Mouse (Mus musculus): ENCODE results near the gene Trim14. TPM values are rescaled to one million over a fixed set of nuclear protein-coding genes. Genes with fewer than 3 reads are reported as not detected.

Trim14 gene
- total RNA-seq, 1 experiment: 0.58 TPM

- no peaks in the 10 kb centered on the region; a peak in 1 of 4 replicates for H3K4me1 ChIP-seq (ENCODE audit: control insufficient read depth in 2 of 2, insufficient read depth in 2 of 2, low read length in 2 of 2, poor library complexity in 1 of 2)
- H3K36me3 ChIP-seq (ENCODE audit: control insufficient read depth, insufficient read depth, low read length, poor library complexity, severe bottlenecking): no peaks in the 10 kb centered on the region
- no peak for DNase-seq (ENCODE audit: low read depth, low spot score)
- no peak overlapping the region for H3K27ac ChIP-seq (ENCODE audit: insufficient read depth, low read depth, low read length, poor library complexity, severe bottlenecking)
- H3K9ac ChIP-seq (ENCODE audit: insufficient read depth, low read depth, low read length, poor library complexity, severe bottlenecking): no peak overlapping the region
- no peak overlapping the region for H3K4me3 ChIP-seq (ENCODE audit: insufficient read depth in 1 of 2, low read depth in 1 of 2, low read length in 2 of 2, poor library complexity in 1 of 2, severe bottlenecking in 1 of 2)
- in situ Hi-C loops (cut with MboI; ENCODE audit: low sequenced_read_pairs in 2 of 2, unreplicated experiment in 2 of 2): no loop called here
- no peak for TF ChIP-seq MAFK (IDR thresholded peaks at IDR 0.05; ENCODE audit: insufficient read depth, low read depth, low read length)
- TF ChIP-seq ZC3H11A (IDR thresholded peaks at IDR 0.05; ENCODE audit: borderline replicate concordance, low read depth, low read length): no peak
- TF ChIP-seq HCFC1 (IDR thresholded peaks at IDR 0.05; ENCODE audit: borderline replicate concordance, insufficient read depth, low read length): no peak
- TF ChIP-seq ZNF384 (IDR thresholded peaks at IDR 0.05; ENCODE audit: low read depth, low read length): no peak
- TF ChIP-seq CHD2 (IDR thresholded peaks at IDR 0.05; ENCODE audit: low read depth, low read length): no peak
- H3K9me3 ChIP-seq (ENCODE audit: control insufficient read depth, insufficient read depth, low read depth, low read length): no peaks in the 10 kb centered on the region
These were observed 26.9 kb upstream of the Trim14 start for GRCm38 (mm10) chr4:46562841-46563240.

- H3K4me3 ChIP-seq (ENCODE audit: insufficient read depth in 1 of 2, low read depth in 1 of 2, low read length in 2 of 2, poor library complexity in 1 of 2, severe bottlenecking in 1 of 2): no peak overlapping the region
- TF ChIP-seq ZNF384 (IDR thresholded peaks at IDR 0.05; ENCODE audit: low read depth, low read length) (no peak), CHD2 (IDR thresholded peaks at IDR 0.05; ENCODE audit: low read depth, low read length) (no peak), ZC3H11A (IDR thresholded peaks at IDR 0.05; ENCODE audit: borderline replicate concordance, low read depth, low read length) (no peak), HCFC1 (IDR thresholded peaks at IDR 0.05; ENCODE audit: borderline replicate concordance, insufficient read depth, low read length) (no peak), MAFK (IDR thresholded peaks at IDR 0.05; ENCODE audit: insufficient read depth, low read depth, low read length) (no peak)
- no peak overlapping the region for H3K27ac ChIP-seq (ENCODE audit: insufficient read depth, low read depth, low read length, poor library complexity, severe bottlenecking)
- no peaks in the 10 kb centered on the region for H3K36me3 ChIP-seq (ENCODE audit: control insufficient read depth, insufficient read depth, low read length, poor library complexity, severe bottlenecking)
- H3K9ac ChIP-seq (ENCODE audit: insufficient read depth, low read depth, low read length, poor library complexity, severe bottlenecking): no peak overlapping the region
- in situ Hi-C loops (cut with MboI; ENCODE audit: low sequenced_read_pairs in 2 of 2, unreplicated experiment in 2 of 2): no loop called here
- no peaks in the 10 kb centered on the region for H3K9me3 ChIP-seq (ENCODE audit: control insufficient read depth, insufficient read depth, low read depth, low read length)
- DNase-seq (ENCODE audit: low read depth, low spot score): no peak
- no peaks in the 10 kb centered on the region; a peak in 1 of 4 replicates for H3K4me1 ChIP-seq (ENCODE audit: control insufficient read depth in 2 of 2, insufficient read depth in 2 of 2, low read length in 2 of 2, poor library complexity in 1 of 2)
These were observed 26.1 kb upstream of the Trim14 start for GRCm38 (mm10) chr4:46562037-46562436.

- H3K36me3 ChIP-seq (ENCODE audit: control insufficient read depth, insufficient read depth, low read length, poor library complexity, severe bottlenecking): no peaks in the 10 kb centered on the region
- H3K27ac ChIP-seq (ENCODE audit: insufficient read depth, low read depth, low read length, poor library complexity, severe bottlenecking): no peak overlapping the region
- no peak overlapping the region for H3K4me3 ChIP-seq (ENCODE audit: insufficient read depth in 1 of 2, low read depth in 1 of 2, low read length in 2 of 2, poor library complexity in 1 of 2, severe bottlenecking in 1 of 2)
- no peaks in the 10 kb centered on the region; a peak in 1 of 4 replicates for H3K4me1 ChIP-seq (ENCODE audit: control insufficient read depth in 2 of 2, insufficient read depth in 2 of 2, low read length in 2 of 2, poor library complexity in 1 of 2)
- in situ Hi-C loops (cut with MboI; ENCODE audit: low sequenced_read_pairs in 2 of 2, unreplicated experiment in 2 of 2): no loop called here
- no peak for DNase-seq (ENCODE audit: low read depth, low spot score)
- no peaks in the 10 kb centered on the region for H3K9me3 ChIP-seq (ENCODE audit: control insufficient read depth, insufficient read depth, low read depth, low read length)
- no peak for TF ChIP-seq ZC3H11A (IDR thresholded peaks at IDR 0.05; ENCODE audit: borderline replicate concordance, low read depth, low read length)
- TF ChIP-seq HCFC1 (IDR thresholded peaks at IDR 0.05; ENCODE audit: borderline replicate concordance, insufficient read depth, low read length): no peak
- no peak for TF ChIP-seq MAFK (IDR thresholded peaks at IDR 0.05; ENCODE audit: insufficient read depth, low read depth, low read length)
- no peak for TF ChIP-seq ZNF384 (IDR thresholded peaks at IDR 0.05; ENCODE audit: low read depth, low read length)
- no peak overlapping the region for H3K9ac ChIP-seq (ENCODE audit: insufficient read depth, low read depth, low read length, poor library complexity, severe bottlenecking)
These were observed 24.2 kb upstream of the Trim14 start for GRCm38 (mm10) chr4:46560069-46560705.

- Histone ChIP-seq H3K4me1 (ENCODE audit: control insufficient read depth in 2 of 2, insufficient read depth in 2 of 2, low read length in 2 of 2, poor library complexity in 1 of 2) (peaks cover 0 to 10% of the 10 kb centered on the region in 2 experiments; a peak in 2 of 4 replicates), H3K9me3 (ENCODE audit: control insufficient read depth, insufficient read depth, low read depth, low read length) (no peaks in the 10 kb centered on the region), H3K36me3 (ENCODE audit: control insufficient read depth, insufficient read depth, low read length, poor library complexity, severe bottlenecking) (no peaks in the 10 kb centered on the region), H3K27ac (ENCODE audit: insufficient read depth, low read depth, low read length, poor library complexity, severe bottlenecking) (no peak overlapping the region), H3K4me3 (ENCODE audit: insufficient read depth in 1 of 2, low read depth in 1 of 2, low read length in 2 of 2, poor library complexity in 1 of 2, severe bottlenecking in 1 of 2) (no peak overlapping the region), H3K9ac (ENCODE audit: insufficient read depth, low read depth, low read length, poor library complexity, severe bottlenecking) (no peak overlapping the region)
- no peak for DNase-seq (ENCODE audit: low read depth, low spot score)
- in situ Hi-C loops (cut with MboI; ENCODE audit: low sequenced_read_pairs in 2 of 2, unreplicated experiment in 2 of 2): no loop called here
- TF ChIP-seq CHD2 (IDR thresholded peaks at IDR 0.05; ENCODE audit: low read depth, low read length): no peak
- TF ChIP-seq HCFC1 (IDR thresholded peaks at IDR 0.05; ENCODE audit: borderline replicate concordance, insufficient read depth, low read length): no peak
- TF ChIP-seq ZNF384 (IDR thresholded peaks at IDR 0.05; ENCODE audit: low read depth, low read length): no peak
- TF ChIP-seq MAFK (IDR thresholded peaks at IDR 0.05; ENCODE audit: insufficient read depth, low read depth, low read length): no peak
- no peak for TF ChIP-seq ZC3H11A (IDR thresholded peaks at IDR 0.05; ENCODE audit: borderline replicate concordance, low read depth, low read length)
These were observed 23.0 kb upstream of the Trim14 start for GRCm38 (mm10) chr4:46558672-46559667.
